Mouse (Mus musculus) ES-Bruce4 (cell line): ENCODE measurements at regions not wholly inside any gene's neighbourhood (a gene's known extent, or its start where the extent isn't known, plus 50 kb on each side); places are given as distances from the start of the nearest gene placed in this dataset.

Experiments used
- H3K27ac ChIP-seq: 2 replicates; pipeline ENCODE4 v1.5.1; 2012; ENCODE audit warnings: low read length, inconsistent platforms; ENCODE audit not compliant: insufficient read depth
- H3K27me3 ChIP-seq: 2 replicates; pipeline ENCODE4 v1.6.1; 2012; ENCODE audit warnings: mild to moderate bottlenecking, low read length, inconsistent platforms; ENCODE audit not compliant: control insufficient read depth, poor library complexity, insufficient read depth, severe bottlenecking
- H3K36me3 ChIP-seq: 2 replicates; pipeline ENCODE4 v1.6.1; 2012; ENCODE audit warnings: inconsistent platforms, mild to moderate bottlenecking, low read length, moderate library complexity; ENCODE audit not compliant: control insufficient read depth, poor library complexity, insufficient read depth, severe bottlenecking
- H3K4me1 ChIP-seq: one replicate; pipeline ENCODE4 v1.8.1; 2011; ENCODE audit warnings: low read length; ENCODE audit not compliant: control insufficient read depth, insufficient read depth
- H3K4me3 ChIP-seq: 2 replicates; pipeline ENCODE4 v1.5.1; 2011; ENCODE audit warnings: low read depth, mild to moderate bottlenecking, low read length
- H3K9ac ChIP-seq: 2 replicates; pipeline ENCODE4 v1.6.1; 2012; ENCODE audit warnings: low read depth, mild to moderate bottlenecking, inconsistent platforms; ENCODE audit not compliant: poor library complexity, severe bottlenecking
- H3K9me3 ChIP-seq: replicated peaks from 2 replicates; pipeline ENCODE4 v1.6.1; 2012; ENCODE audit warnings: mild to moderate bottlenecking, low read length, inconsistent platforms; ENCODE audit not compliant: control insufficient read depth, poor library complexity, insufficient read depth, severe bottlenecking
- CTCF ChIP-seq: IDR thresholded peaks from one replicate; pipeline ENCODE4 v1.8.1; 2011; ENCODE audit warnings: low read depth, low read length
- EP300 ChIP-seq: IDR thresholded peaks from 2 replicates; pipeline ENCODE4 v1.6.1; 2011; ENCODE audit warnings: low read depth, low read length; ENCODE audit not compliant: insufficient read depth
- POLR2A ChIP-seq: IDR thresholded peaks from one replicate; pipeline ENCODE4 v1.8.1; 2011; ENCODE audit warnings: low read length; ENCODE audit not compliant: insufficient read depth

DNA sequence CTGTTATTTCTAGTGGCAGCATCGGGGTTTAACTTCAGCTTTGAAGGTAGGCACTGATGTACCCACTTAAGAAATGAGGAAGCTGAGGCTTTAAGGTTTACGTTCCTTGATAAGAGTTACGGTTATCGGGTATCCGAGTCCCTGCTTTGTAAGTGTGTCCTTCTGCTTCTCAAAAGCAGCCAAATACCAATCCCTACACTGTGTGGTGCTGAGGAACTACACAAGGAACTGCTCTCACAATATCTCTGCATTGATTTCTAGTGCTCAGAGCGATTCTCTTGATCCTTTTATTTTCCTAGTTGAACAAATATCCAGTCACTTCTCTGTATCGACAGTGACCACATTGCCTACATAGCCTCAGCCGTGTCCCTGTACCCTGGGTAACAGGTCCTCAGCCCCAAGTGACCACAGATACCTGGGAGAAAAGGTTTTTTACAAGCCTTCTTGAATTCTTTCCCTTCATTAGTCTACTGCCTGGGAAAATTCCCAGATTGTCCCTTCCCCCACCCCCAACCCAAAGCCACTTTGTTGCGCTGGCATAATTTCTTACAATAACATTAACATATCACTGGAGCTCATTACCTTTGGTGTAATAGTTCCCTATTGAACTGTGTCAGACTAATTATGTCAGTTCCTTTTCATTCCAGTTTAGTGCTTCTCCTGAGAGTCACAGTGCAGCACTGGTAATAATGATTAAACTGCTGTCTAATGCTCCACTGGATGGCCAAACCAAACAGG is 184.0 kb upstream of the Nlrp1b start:
- Histone ChIP-seq H3K4me3 (no peak overlapping the region), H3K9ac (no peak overlapping the region), H3K9me3 (no peaks in the 10 kb centered on the region), H3K27me3 (no peaks in the 10 kb centered on the region), H3K4me1 (no peaks in the 10 kb centered on the region), H3K27ac (no peak overlapping the region), H3K36me3 (no peaks in the 10 kb centered on the region)
- TF ChIP-seq EP300 (no peak), CTCF (no peak), POLR2A (no peak)

DNA sequence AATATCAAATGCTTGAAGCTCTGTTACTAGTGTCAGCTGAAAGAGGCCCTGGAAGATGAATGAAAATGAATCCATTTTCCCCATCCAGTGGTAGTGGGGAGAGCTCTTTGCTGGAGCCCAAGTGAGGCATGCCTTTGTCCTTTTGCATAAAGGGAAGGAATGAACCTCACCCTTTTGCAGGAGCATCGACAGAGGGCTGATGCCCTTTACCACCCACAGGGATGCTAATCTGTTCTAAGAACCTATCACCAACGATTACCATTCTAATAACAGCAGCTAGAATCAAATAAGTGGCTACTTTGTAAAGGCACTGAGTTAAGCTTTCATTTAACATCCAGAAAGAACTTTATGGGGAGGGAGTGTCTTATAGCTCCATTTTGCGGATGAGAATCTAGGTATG is 184.9 kb upstream of the Nlrp1b start:
- H3K4me1 ChIP-seq = no peaks in the 10 kb centered on the region
- H3K9ac ChIP-seq = no peak overlapping the region
- no peak overlapping the region for H3K27ac ChIP-seq
- H3K9me3 ChIP-seq = no peaks in the 10 kb centered on the region
- TF ChIP-seq CTCF (no peak), POLR2A (no peak)
- H3K36me3 ChIP-seq = no peaks in the 10 kb centered on the region
- no peaks in the 10 kb centered on the region for H3K27me3 ChIP-seq
- no peak overlapping the region for H3K4me3 ChIP-seq

- Histone ChIP-seq H3K27me3 (no peaks in the 10 kb centered on the region), H3K27ac (no peak overlapping the region), H3K9ac (no peak overlapping the region), H3K4me1 (no peaks in the 10 kb centered on the region), H3K9me3 (peaks cover 5% of the 10 kb centered on the region), H3K4me3 (no peak overlapping the region), H3K36me3 (no peaks in the 10 kb centered on the region)
- TF ChIP-seq CTCF (no peak), POLR2A (no peak), EP300 (no peak)
Observed at GRCm38 (mm10) chr11:71422291-71422840, 191.8 kb upstream of the Nlrp1b start.

GRCm38 (mm10) chr11:71423242-71423641 is 192.7 kb upstream of the Nlrp1b start:
- Histone ChIP-seq H3K9ac (no peak overlapping the region), H3K27ac (no peak overlapping the region), H3K27me3 (no peaks in the 10 kb centered on the region), H3K36me3 (no peaks in the 10 kb centered on the region), H3K4me1 (no peaks in the 10 kb centered on the region), H3K4me3 (no peak overlapping the region), H3K9me3 (peaks cover 5% of the 10 kb centered on the region)
- TF ChIP-seq CTCF (no peak), EP300 (no peak), POLR2A (no peak)

GRCm38 (mm10) chr11:71424879-71425278 is 194.3 kb upstream of the Nlrp1b start:
- H3K36me3 ChIP-seq = no peaks in the 10 kb centered on the region
- no peak overlapping the region for H3K9ac ChIP-seq
- no peak overlapping the region for H3K4me3 ChIP-seq
- H3K27me3 ChIP-seq = no peaks in the 10 kb centered on the region
- H3K9me3 ChIP-seq = peaks cover 5% of the 10 kb centered on the region
- TF ChIP-seq EP300 (no peak), POLR2A (no peak), CTCF (no peak)
- H3K27ac ChIP-seq = no peak overlapping the region
- no peaks in the 10 kb centered on the region for H3K4me1 ChIP-seq

- TF ChIP-seq POLR2A (no peak), CTCF (no peak), EP300 (no peak)
- no peak overlapping the region for H3K27ac ChIP-seq
Observed at GRCm38 (mm10) chr11:71429739-71430138, 199.2 kb upstream of the Nlrp1b start.

More at GRCm38 (mm10) chr11:71429739-71430138, 199.2 kb upstream of the Nlrp1b start:
- Histone ChIP-seq H3K4me3 (no peak overlapping the region), H3K9ac (no peak overlapping the region), H3K4me1 (no peaks in the 10 kb centered on the region), H3K36me3 (no peaks in the 10 kb centered on the region), H3K9me3 (peaks cover 5% of the 10 kb centered on the region), H3K27me3 (no peaks in the 10 kb centered on the region)
